Mouse (Mus musculus) kidney, adult 8-10 months (tissue): ENCODE results near the gene Mprip.
A peak's percentile ranks its signal among the peaks of the same experiment; 100 is the strongest.

Experiments
- DNase-seq, 2 experiments: peaks; one replicate each; pipeline ENCODE4 v3.0.0; 2022

Gene Mprip

DNA sequence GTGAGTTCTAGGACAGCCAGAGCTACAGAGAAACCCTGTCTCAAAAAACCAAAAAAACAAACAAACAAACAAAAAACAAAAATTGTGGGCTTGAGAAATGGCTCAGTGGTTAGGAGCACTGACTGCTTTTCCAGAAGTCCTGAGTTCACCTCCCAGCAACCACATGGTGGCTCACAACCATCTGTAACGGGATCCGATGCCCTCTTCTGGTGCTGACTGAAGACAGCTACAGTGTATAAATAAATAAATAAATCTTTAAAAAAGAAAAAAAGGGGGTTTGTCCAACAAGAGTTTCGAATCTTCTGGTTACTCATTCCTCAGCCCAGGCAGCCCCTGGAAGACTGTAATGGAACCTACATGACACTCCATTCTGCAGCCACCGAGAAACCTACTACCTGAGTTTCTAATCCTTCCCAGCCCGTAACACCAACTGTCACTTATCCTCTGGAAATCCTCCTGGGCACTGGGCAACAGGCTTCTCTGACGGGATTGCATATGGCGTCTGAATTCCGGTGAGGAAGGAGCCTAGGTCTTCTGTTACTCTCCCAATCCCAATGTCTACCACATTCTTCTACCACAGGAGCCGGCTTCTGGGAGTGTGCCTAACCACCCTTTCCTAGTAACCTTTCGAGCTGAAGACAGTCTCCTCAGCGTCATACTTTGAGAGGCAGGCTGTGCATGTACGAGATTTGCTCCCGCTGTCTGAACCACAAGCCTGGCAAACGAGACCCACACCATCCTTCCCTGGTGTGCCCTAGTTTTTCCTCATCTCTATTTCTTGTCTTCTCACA, 147.3 kb downstream of the Mprip start:
- DNase-seq = no peak

DNA sequence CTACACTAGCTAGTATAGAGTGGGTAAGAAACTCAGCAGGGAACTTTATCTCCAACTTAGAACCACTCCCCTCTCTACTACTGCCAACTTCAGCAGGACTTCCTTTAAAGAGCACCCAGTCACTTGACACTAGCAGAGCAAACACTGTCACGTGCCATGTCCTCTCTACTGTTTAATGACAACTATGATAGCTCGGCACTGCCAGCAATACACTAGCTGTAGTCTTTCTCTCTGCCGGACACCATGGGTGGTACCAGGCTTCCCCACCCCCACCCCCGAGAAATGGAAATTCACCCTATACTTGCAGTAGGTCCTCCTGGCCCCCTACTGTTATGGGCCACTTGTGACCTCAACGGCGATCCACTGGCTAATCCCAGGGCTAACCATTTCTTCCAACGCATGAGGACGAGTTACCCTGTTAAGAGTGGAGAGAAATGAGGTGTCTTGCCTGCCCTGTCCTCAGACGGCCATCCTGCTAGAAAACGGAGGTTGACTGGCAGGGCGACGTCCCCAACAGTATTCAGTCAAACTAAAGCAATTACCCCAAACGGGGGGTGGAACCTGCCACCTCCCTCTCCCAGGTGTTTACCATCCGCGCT, 148.1 kb downstream of the Mprip start:
- DNase-seq = peak; percentile 45 to 68

DNA sequence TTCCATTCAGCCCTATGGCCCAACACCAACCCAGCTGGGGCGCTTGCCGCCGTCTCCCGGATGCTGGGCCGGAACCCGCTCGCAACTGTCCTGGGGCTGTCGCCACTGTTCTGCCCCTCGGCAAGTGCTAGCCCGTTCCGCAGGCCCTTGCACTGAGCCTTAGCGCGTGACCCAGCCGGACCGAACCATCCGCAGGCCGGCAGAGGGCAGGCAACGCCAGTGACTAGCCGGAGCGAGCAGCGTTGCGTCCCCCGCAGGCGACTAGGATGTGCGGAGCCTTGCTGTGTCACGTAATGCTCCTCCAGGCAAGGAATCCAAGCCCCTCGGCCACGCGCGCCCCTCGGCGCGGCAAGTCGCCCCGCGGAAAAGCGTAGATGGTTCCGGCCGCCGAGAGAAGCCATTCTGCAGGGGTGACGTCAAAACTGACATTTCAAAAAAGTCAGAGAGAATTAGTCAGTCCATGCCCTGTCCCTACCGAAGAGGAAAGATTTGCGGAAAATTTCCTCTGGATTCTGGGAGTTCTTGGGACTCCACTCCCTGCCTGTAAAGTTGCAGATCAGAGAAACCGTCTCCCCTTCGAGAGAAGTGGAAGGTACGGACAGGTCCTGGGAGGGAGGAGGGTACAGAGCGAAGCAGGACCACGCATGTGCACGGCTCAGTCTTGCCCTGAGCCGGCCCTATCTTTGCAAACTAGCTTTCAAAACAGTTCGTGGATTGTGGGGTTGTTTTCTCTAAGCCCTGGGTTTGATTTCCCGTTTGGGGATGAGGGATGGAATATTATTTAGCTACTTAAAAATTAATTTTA, 148.8 kb downstream of the Mprip start, which contains the start of gene Flcn:
Flcn (minus strand) TSS at position 347 of the 805 bp plus-strand sequence.
- DNase-seq = peak; percentile 84 to 85

DNA sequence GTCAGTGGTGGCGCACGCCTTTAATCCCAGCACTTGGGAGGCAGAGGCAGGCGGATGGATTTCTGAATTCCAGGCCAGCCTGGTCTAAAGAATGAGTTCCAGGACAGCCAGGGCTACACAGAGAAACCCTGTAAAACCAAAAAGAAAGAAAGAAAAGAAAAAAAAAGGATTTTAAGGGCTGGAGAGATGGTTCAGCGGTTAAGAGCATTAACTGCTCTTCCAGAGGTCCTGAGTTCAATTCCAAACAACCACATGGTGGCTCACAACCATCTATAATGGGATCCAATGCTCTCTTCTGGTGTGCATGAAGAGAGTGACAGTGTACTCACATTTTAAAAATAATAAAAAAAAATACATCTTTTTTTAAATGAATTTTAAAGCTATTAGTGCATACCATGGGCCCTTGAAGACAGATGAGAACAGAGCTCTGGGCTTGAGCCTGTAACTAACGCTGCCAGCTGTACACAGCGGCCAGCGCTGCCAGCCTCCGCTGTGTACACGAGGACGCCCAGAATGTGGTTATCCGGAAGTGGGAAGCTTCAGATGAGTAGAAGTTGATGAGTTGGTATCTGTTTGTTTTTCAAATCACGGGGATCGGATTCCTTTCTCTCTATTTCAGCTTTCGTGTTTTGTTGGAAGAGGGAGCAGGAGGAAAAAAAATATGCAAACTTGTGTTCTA, 149.5 kb downstream of the Mprip start:
- DNase-seq = no peak

DNA sequence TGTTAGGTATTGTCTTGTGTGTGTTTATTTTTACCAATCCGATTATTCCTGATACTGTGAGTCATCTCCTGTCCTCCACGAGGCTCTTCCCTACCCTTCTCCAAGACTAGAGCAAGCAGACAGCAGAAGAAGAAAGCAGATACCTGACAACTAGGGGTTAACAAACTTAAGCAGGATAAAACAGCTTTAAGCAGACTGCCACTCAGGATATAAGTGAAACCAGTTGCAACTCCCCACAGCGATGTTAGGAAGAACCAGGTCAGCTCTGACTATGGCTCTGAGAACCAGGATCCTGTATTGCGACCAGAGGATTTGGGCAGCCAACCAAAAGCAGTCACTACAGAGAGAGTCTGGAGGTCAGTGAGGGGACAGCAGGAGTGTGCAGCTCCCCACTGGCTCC, 150.1 kb downstream of the Mprip start:
- DNase-seq = no peak

DNA sequence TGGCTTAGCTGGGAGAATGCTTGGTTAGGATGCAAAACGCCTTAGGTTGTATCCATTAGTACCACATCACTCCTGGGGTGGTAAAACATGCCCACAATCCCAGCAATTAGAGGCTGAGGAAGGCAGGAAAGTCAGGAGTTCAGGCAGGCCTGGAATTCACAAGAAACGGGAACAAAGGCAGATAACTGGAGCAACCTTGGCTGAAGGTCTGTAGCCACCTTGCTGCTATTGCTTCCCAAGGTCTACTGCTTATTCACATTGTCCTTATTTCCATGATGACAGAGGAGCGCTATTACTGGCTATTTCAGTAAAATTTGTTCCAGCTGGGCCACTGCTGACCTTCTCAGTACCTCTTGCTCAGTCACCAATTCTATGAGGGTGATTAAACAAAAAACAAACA, 152.2 kb downstream of the Mprip start:
- no peak for DNase-seq

DNA sequence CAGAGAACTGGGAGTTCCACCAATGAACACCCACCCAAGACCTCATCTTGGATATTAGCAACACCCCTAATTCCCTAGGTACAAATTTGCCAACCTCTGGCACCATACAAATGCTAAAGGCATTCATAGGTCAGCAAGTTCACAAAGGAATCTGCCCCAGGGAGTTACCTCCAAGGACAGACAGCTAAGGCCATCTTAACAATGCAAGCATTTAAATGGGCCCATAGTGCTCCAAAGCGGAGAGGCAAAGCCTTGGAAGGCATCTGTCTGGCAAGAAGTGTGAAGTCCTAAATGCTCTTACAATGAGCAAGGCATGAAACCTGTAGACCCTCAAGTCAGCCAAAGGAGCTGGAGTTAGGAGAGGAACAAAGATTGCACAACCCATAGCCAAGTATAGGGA, 153.2 kb downstream of the Mprip start:
- no peak for DNase-seq

DNA sequence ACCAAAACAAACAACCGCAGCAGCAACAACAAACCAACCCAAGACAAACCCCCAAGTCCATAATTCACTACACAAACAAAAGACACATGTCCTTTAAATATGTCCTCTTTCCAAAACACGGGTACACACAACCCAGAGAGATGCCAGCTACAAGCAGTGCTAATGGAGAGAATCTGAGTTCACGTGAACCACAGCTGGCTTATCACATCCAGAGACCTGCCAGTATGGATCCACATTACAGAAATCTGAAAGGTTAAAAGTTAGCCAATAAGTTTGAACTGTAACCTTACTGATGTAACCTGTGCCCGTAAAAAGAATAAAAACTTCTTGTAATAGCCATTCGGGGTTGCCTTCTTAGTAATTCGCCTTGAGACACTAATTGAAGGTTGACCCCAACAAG, 153.8 kb downstream of the Mprip start:
- DNase-seq = no peak

DNA sequence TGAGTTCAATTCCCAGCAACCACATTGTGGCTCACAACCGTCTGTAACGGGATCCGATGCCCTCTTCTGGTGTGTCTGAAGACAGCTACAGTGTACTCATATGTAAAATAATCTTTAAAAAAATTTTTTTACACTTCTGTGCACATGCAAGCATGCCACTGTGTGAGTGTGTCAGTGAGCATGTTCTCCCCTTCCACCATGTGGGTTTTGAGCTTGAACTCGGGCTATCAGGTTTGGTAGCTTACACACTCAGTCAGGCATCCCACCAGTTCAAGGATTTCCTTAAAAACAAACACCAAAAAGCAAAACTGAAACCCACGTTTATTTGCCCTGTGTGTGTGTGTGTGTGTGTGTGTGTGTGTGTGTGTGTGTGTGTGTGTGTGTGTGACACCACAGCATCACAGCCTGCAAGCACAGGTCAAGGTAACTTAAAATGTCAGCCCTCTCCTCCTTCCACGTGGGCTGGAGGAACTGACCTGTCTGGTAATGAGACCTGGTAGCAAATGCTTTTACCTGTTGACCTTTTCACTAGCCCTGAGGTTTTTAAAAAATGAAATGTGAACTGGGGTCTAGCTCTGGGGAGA, 154.5 kb downstream of the Mprip start:
- no peak for DNase-seq

DNA sequence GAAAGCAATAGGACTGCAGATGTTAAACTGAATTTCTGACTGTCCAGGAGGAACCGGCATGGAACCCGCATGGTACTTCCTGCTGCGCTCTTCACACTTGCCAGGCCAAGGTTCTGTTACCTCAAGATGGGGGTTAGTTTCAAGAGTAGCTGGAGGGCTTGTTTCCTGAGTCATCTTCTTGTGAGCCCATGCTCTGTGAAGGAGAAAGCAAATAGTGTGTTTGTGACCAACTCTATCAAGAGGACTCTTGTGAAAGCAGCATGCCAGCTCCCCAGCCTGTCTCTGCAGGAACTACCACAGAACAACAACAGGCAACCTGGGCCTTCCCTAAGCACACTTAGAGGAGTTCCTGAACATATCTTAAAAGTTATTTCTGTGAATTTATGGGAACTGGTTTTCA, 156.8 kb downstream of the Mprip start:
- no peak for DNase-seq

DNA sequence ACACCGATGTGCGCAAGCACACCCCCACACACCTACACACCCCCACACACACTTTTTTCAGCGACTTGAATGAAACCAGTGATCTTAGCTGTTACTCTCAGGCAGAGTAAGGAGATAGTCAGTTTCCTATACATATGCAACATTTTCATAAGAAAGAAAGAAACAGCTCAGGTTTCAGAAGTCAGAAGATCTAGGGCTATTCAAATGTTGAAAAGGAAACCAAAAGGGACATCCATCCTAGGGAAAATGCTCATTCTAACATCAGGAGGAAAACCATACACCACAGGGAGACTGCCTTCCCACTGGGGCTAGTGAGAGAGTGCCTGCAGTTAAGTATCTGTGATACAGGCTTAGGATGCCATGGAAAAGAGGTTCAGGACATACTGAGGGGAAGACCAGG, 160.5 kb downstream of the Mprip start:
- no peak for DNase-seq
